9 mouse cellular contexts compared by ENCODE assay signal in the genomic region with DNA sequence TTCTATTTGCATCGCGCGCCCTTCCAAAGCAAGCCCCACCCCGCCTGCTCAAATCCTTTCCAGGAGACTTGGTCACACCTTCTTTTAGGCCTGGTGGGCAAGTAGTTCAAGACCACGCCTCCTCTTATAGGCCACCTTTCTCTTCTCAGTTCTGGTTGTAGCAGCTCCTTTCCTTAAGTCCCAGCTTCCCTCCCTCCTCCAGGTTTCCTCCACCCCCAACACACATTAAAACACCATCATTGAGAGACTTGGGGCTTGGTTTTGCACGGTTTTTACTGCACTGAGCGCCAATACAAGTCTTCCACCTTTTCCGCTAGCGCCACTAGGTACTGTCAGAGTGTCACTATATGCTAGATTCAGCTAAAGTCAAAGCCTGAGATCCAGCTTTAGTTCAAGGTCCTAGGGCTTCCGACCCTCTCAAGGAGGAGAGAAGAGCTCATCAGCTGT. TPM values are rescaled to one million over a fixed set of nuclear protein-coding genes. Genes with fewer than 3 reads are reported as not detected.
A peak's percentile ranks its signal among the peaks of the same experiment; 100 is the strongest.
DNase-seq lines count a peak whose midpoint lies in the region; ATAC-seq and TF ChIP-seq lines count a peak whose summit lies in the region.
"Had no signal": no experiment of that assay in that cellular context is flagged by ENCODE, and none has a peak within 500 bp of the region (broad histone marks: within the 10 kb centered on the region; RNA-seq: fewer than 3 reads in every experiment).

No protein-coding gene starts in this region.

- no peak for TF ChIP-seq CTCF in cortical plate, adult 2 months (IDR thresholded peaks at IDR 0.05; ENCODE audit: extremely low read depth, insufficient read depth, low read length)

- no peak overlapping the region for H3K27ac ChIP-seq in kidney, embryonic 15.5 days
- H3K27ac ChIP-seq in cortical plate, adult 2 months (ENCODE audit: insufficient read depth, low read length), result no peak overlapping the region
- H3K27ac ChIP-seq in hindbrain, embryonic 12.5 days, result no peak overlapping the region
- H3K27ac ChIP-seq in midbrain, embryonic 13.5 days, result no peak overlapping the region

- no peaks in the 10 kb centered on the region for H3K36me3 ChIP-seq in kidney, embryonic 15.5 days
- no peaks in the 10 kb centered on the region for H3K36me3 ChIP-seq in hindbrain, embryonic 12.5 days
- H3K36me3 ChIP-seq in midbrain, embryonic 13.5 days, result no peaks in the 10 kb centered on the region

- peak overlapping the region; percentile 77 for H3K4me3 ChIP-seq in kidney, embryonic 15.5 days (replicated peaks)
- 0 out of 2 replicates have a peak overlapping the region, but pooled peaks have one; percentile 4 for H3K4me3 ChIP-seq in cortical plate, adult 2 months (ENCODE audit: insufficient read depth, low read length)
- H3K4me3 ChIP-seq in hindbrain, embryonic 12.5 days, result peak overlapping the region; percentile 63
- peak overlapping the region; percentile 83 for H3K4me3 ChIP-seq in midbrain, embryonic 13.5 days (replicated peaks)

- 10% methylated on average over 10 of the region's 10 CpGs for WGBS in kidney, embryonic 15.5 days
- WGBS in hindbrain, embryonic 12.5 days, result 10% methylated on average over 10 of the region's 10 CpGs
- WGBS in midbrain, embryonic 13.5 days, result 3% methylated on average over 10 of the region's 10 CpGs

- peaks cover 31% of the 10 kb centered on the region for H3K27me3 ChIP-seq in kidney, embryonic 15.5 days
- H3K27me3 ChIP-seq in hindbrain, embryonic 12.5 days, result peaks cover 33% of the 10 kb centered on the region
- H3K27me3 ChIP-seq in midbrain, embryonic 13.5 days, result peaks cover 41% of the 10 kb centered on the region

- ATAC-seq in kidney, embryonic 15.5 days (replicated peaks; ENCODE audit: low FRiP score), result no peak
- ATAC-seq in hindbrain, embryonic 12.5 days (ENCODE audit: low FRiP score), result no peak
- ATAC-seq in midbrain, embryonic 13.5 days, result no peak

- H3K4me2 ChIP-seq in kidney, embryonic 15.5 days, result peak overlapping the region; percentile 95
- peak overlapping the region; percentile 99 for H3K4me2 ChIP-seq in hindbrain, embryonic 12.5 days (replicated peaks)
- peak overlapping the region; percentile 96 for H3K4me2 ChIP-seq in midbrain, embryonic 13.5 days (replicated peaks)

- no peaks in the 10 kb centered on the region for H3K9me3 ChIP-seq in kidney, embryonic 15.5 days (replicated peaks)
- H3K9me3 ChIP-seq in hindbrain, embryonic 12.5 days (replicated peaks), result no peaks in the 10 kb centered on the region
- H3K9me3 ChIP-seq in midbrain, embryonic 13.5 days, result no peaks in the 10 kb centered on the region

- H3K4me1 ChIP-seq in kidney, embryonic 15.5 days, result peaks cover 51% of the 10 kb centered on the region
- H3K4me1 ChIP-seq in cortical plate, adult 2 months (ENCODE audit: control insufficient read depth, insufficient read depth, low read length), result no peaks in the 10 kb centered on the region
- H3K4me1 ChIP-seq in hindbrain, embryonic 12.5 days, result peaks cover 49% of the 10 kb centered on the region
- peaks cover 50% of the 10 kb centered on the region for H3K4me1 ChIP-seq in midbrain, embryonic 13.5 days (replicated peaks)

- H3K9ac ChIP-seq in kidney, embryonic 15.5 days, result peak overlapping the region; percentile 26; the same call in 1 of the 2 replicates
- H3K9ac ChIP-seq in hindbrain, embryonic 12.5 days, result no peak overlapping the region
- peak overlapping the region; percentile 53; the same call in 1 of the 2 replicates for H3K9ac ChIP-seq in midbrain, embryonic 13.5 days (replicated peaks)

- TF ChIP-seq POLR2A in cortical plate, adult 2 months (IDR thresholded peaks at IDR 0.05; ENCODE audit: extremely low read depth, insufficient read depth, low read length), result no peak

- no peak for DNase-seq in kidney, postnatal 4 days
- DNase-seq in natural killer cell, adult 2 months (ENCODE audit: low spot score in 2 of 2), result no peak
- no peak for DNase-seq in gastrocnemius, postnatal 25 days
- no peak for DNase-seq in right cerebral cortex, postnatal 25 days
- DNase-seq: gastrocnemius, postnatal 36 days had no signal

RNA-seq across cellular contexts. Expression of gene Kdm6b, which starts 7.1 kb away (rescaled TPM):
- 32.6 and 33.0 TPM in 2 replicates for polyA plus RNA-seq in kidney, embryonic 15.5 days (2015; fragmentation: Nextera tagmentation; extraction: Ambion mirVana)
- polyA plus RNA-seq in cortical plate, adult 2 months (2012; rRNA removed), result 5.0 and 5.3 TPM in 2 replicates
- 51.4 and 51.6 TPM in 2 replicates for polyA plus RNA-seq in hindbrain, embryonic 12.5 days (2016; fragmentation: Nextera tagmentation; extraction: Ambion mirVana)
- 54.9 and 59.2 TPM in 2 replicates for polyA plus RNA-seq in midbrain, embryonic 13.5 days (2015; fragmentation: Nextera tagmentation; extraction: Ambion mirVana)
- 10 to 100 TPM; 23.9 to 27.7 TPM for total RNA-seq in gastrocnemius, postnatal 25 days (2021)

RNA-seq across cellular contexts. Expression of gene Tmem88, which starts 22.5 kb away (rescaled TPM):
- polyA plus RNA-seq in kidney, embryonic 15.5 days (2015; fragmentation: Nextera tagmentation; extraction: Ambion mirVana), result 41.9 and 44.3 TPM in 2 replicates
- 6.5 and 6.8 TPM in 2 replicates for polyA plus RNA-seq in cortical plate, adult 2 months (2012; rRNA removed)
- 13.2 and 14.8 TPM in 2 replicates for polyA plus RNA-seq in hindbrain, embryonic 12.5 days (2016; fragmentation: Nextera tagmentation; extraction: Ambion mirVana)
- polyA plus RNA-seq in midbrain, embryonic 13.5 days (2015; fragmentation: Nextera tagmentation; extraction: Ambion mirVana), result 4.9 and 7.0 TPM in 2 replicates
- total RNA-seq in gastrocnemius, postnatal 25 days (2021), result 1 to 10 TPM; 6.1 to 7.0 TPM

RNA-seq across cellular contexts. Expression of gene Cyb5d1, which starts 25.1 kb away (rescaled TPM):
- polyA plus RNA-seq in kidney, embryonic 15.5 days (2015; fragmentation: Nextera tagmentation; extraction: Ambion mirVana), result 30.2 and 30.5 TPM in 2 replicates
- polyA plus RNA-seq in cortical plate, adult 2 months (2012; rRNA removed), result 34.3 and 35.6 TPM in 2 replicates
- 48.0 and 50.5 TPM in 2 replicates for polyA plus RNA-seq in hindbrain, embryonic 12.5 days (2016; fragmentation: Nextera tagmentation; extraction: Ambion mirVana)
- 41.8 and 47.7 TPM in 2 replicates for polyA plus RNA-seq in midbrain, embryonic 13.5 days (2015; fragmentation: Nextera tagmentation; extraction: Ambion mirVana)
- 10 to 100 TPM; 26.5 to 26.9 TPM for total RNA-seq in gastrocnemius, postnatal 25 days (2021)

RNA-seq across cellular contexts. Expression of gene Naa38, which starts 25.3 kb away (rescaled TPM):
- polyA plus RNA-seq in kidney, embryonic 15.5 days (2015; fragmentation: Nextera tagmentation; extraction: Ambion mirVana), result 153 and 155 TPM in 2 replicates
- 215 and 222 TPM in 2 replicates for polyA plus RNA-seq in cortical plate, adult 2 months (2012; rRNA removed)
- polyA plus RNA-seq in hindbrain, embryonic 12.5 days (2016; fragmentation: Nextera tagmentation; extraction: Ambion mirVana), result 94.0 and 103 TPM in 2 replicates
- polyA plus RNA-seq in midbrain, embryonic 13.5 days (2015; fragmentation: Nextera tagmentation; extraction: Ambion mirVana), result 92.2 and 105 TPM in 2 replicates
- 10 to 100 TPM; 60.4 to 65.0 TPM for total RNA-seq in gastrocnemius, postnatal 25 days (2021)

RNA-seq across cellular contexts. Expression of gene Chd3, which starts 51.4 kb away (rescaled TPM):
- polyA plus RNA-seq in kidney, embryonic 15.5 days (2015; fragmentation: Nextera tagmentation; extraction: Ambion mirVana), result 54.8 and 62.8 TPM in 2 replicates
- polyA plus RNA-seq in cortical plate, adult 2 months (2012; rRNA removed), result 242 and 274 TPM in 2 replicates
- polyA plus RNA-seq in hindbrain, embryonic 12.5 days (2016; fragmentation: Nextera tagmentation; extraction: Ambion mirVana), result 93.4 and 97.6 TPM in 2 replicates
- polyA plus RNA-seq in midbrain, embryonic 13.5 days (2015; fragmentation: Nextera tagmentation; extraction: Ambion mirVana), result 83.5 and 91.9 TPM in 2 replicates
- total RNA-seq in gastrocnemius, postnatal 25 days (2021), result 10 to 100 TPM; 12.0 to 13.9 TPM

Comparison
In these comparisons a context has a peak if more than half of its experiments do, and no peak if none do; other contexts are left out.
1. H3K4me3 ChIP-seq: peak in every context shown above with its lines; median percentile 83 in midbrain, embryonic 13.5 days; 77 in kidney, embryonic 15.5 days; 63 in hindbrain, embryonic 12.5 days; 4 in cortical plate, adult 2 months.